30 mouse cellular contexts compared by ENCODE assay signal in genomic region chr11:111929366-111929765, GRCm38 (mm10).
DNase-seq lines count a peak whose midpoint lies in the region; ATAC-seq and TF ChIP-seq lines count a peak whose summit lies in the region.
"Had no signal": no experiment of that assay in that cellular context is flagged by ENCODE, and none has a peak within 500 bp of the region (broad histone marks: within the 10 kb centered on the region; RNA-seq: fewer than 3 reads in every experiment).

No protein-coding gene starts in this region.

- H3K4me1 ChIP-seq in embryonic facial prominence, embryonic 13.5 days, result peaks cover 11% of the 10 kb centered on the region
- H3K4me1 ChIP-seq in liver, embryonic 11.5 days (replicated peaks; ENCODE audit: control insufficient read depth, insufficient read depth, low read length), result no peaks in the 10 kb centered on the region
- 0 out of 2 replicates have a peak, but pooled peaks cover 3% of the 10 kb centered on the region for H3K4me1 ChIP-seq in forebrain, embryonic 16.5 days (replicated peaks; ENCODE audit: control insufficient read depth, insufficient read depth, low read length)
- H3K4me1 ChIP-seq: heart, embryonic 12.5 days; kidney, embryonic 15.5 days; limb, embryonic 15.5 days; neural tube, embryonic 12.5 days had no signal

- TF ChIP-seq POLR2A in brain, embryonic 14.5 days (IDR thresholded peaks at IDR 0.05; ENCODE audit: borderline replicate concordance, extremely low read depth, insufficient read depth, insufficient read length, poor library complexity, severe bottlenecking), result no peak

- WGBS in embryonic facial prominence, embryonic 13.5 days, result 48% methylated on average over 10 of the region's 10 CpGs
- 82% methylated on average over 10 of the region's 10 CpGs for WGBS in liver, embryonic 11.5 days
- 62% methylated on average over 10 of the region's 10 CpGs for WGBS in forebrain, embryonic 16.5 days

- H3K27me3 ChIP-seq in embryonic facial prominence, embryonic 13.5 days, result no peaks in the 10 kb centered on the region
- H3K27me3 ChIP-seq in liver, embryonic 11.5 days (replicated peaks; ENCODE audit: control insufficient read depth, insufficient read depth, low read length), result no peaks in the 10 kb centered on the region
- H3K27me3 ChIP-seq in forebrain, embryonic 16.5 days (replicated peaks; ENCODE audit: control insufficient read depth, insufficient read depth, low read length), result no peaks in the 10 kb centered on the region
- H3K27me3 ChIP-seq: heart, embryonic 12.5 days; kidney, embryonic 15.5 days; limb, embryonic 15.5 days; neural tube, embryonic 12.5 days had no signal

- no peaks in the 10 kb centered on the region for H3K36me3 ChIP-seq in embryonic facial prominence, embryonic 13.5 days
- H3K36me3 ChIP-seq in liver, embryonic 11.5 days (ENCODE audit: control insufficient read depth, insufficient read depth, low read length), result no peaks in the 10 kb centered on the region
- H3K36me3 ChIP-seq in forebrain, embryonic 16.5 days (ENCODE audit: control insufficient read depth, insufficient read depth), result no peaks in the 10 kb centered on the region
- H3K36me3 ChIP-seq: heart, embryonic 12.5 days; kidney, embryonic 15.5 days; limb, embryonic 15.5 days; neural tube, embryonic 12.5 days had no signal

- H3K4me3 ChIP-seq in embryonic facial prominence, embryonic 13.5 days, result no peak overlapping the region
- no peak overlapping the region for H3K4me3 ChIP-seq in liver, embryonic 11.5 days (ENCODE audit: low read depth, low read length)
- H3K4me3 ChIP-seq in forebrain, embryonic 16.5 days (replicated peaks; ENCODE audit: low read length), result no peak overlapping the region
- H3K4me3 ChIP-seq: erythroblast, embryonic 14.5 days; gastrocnemius, adult 2 months; heart, adult 2 months; heart, embryonic 12.5 days; kidney, embryonic 15.5 days; layer of hippocampus, adult 2 months; left cerebral cortex, adult 2 months; limb, embryonic 15.5 days; neural tube, embryonic 12.5 days had no signal

- H3K9ac ChIP-seq in embryonic facial prominence, embryonic 13.5 days, result no peak overlapping the region
- no peak overlapping the region for H3K9ac ChIP-seq in liver, embryonic 11.5 days (ENCODE audit: low read depth, low read length)
- no peak overlapping the region for H3K9ac ChIP-seq in forebrain, embryonic 16.5 days (replicated peaks; ENCODE audit: low read depth, low read length)
- H3K9ac ChIP-seq: heart, embryonic 12.5 days; kidney, embryonic 15.5 days; limb, embryonic 15.5 days; liver, embryonic 14.5 days; neural tube, embryonic 12.5 days had no signal

- TF ChIP-seq CTCF in brain, embryonic 14.5 days (IDR thresholded peaks at IDR 0.05; ENCODE audit: borderline replicate concordance, extremely low read depth, insufficient read depth, insufficient read length), result no peak

- H3K27ac ChIP-seq in embryonic facial prominence, embryonic 13.5 days, result peak overlapping the region; percentile 64
- H3K27ac ChIP-seq in liver, embryonic 11.5 days (ENCODE audit: low read depth, low read length), result no peak overlapping the region
- no peak overlapping the region for H3K27ac ChIP-seq in forebrain, embryonic 16.5 days (ENCODE audit: low read length)
- H3K27ac ChIP-seq: gastrocnemius, adult 2 months; heart, adult 2 months; kidney, embryonic 15.5 days; layer of hippocampus, adult 2 months; left cerebral cortex, adult 2 months; limb, embryonic 15.5 days; liver, embryonic 14.5 days; neural tube, embryonic 12.5 days had no signal

- intact Hi-C loops in left cerebral cortex, postnatal 4 days (cut with DNase I), result no loop called here

- H3K9me3 ChIP-seq in embryonic facial prominence, embryonic 13.5 days, result no peaks in the 10 kb centered on the region
- H3K9me3 ChIP-seq in liver, embryonic 11.5 days (ENCODE audit: control insufficient read depth, low read length), result no peaks in the 10 kb centered on the region
- no peaks in the 10 kb centered on the region for H3K9me3 ChIP-seq in forebrain, embryonic 16.5 days (ENCODE audit: control insufficient read depth, low read length)
- H3K9me3 ChIP-seq: heart, embryonic 12.5 days; kidney, embryonic 15.5 days; limb, embryonic 15.5 days; neural tube, embryonic 12.5 days had no signal

- DNase-seq in cerebellum, postnatal 14 days, result peak; percentile 64 to 65
- no peak for DNase-seq in cerebellum, adult 9-10 months
- peak; percentile 11 for DNase-seq in left cerebral cortex, postnatal 4 days
- DNase-seq in left cerebral cortex, adult 9 months (ENCODE audit: low spot score in 2 of 2), result no peak
- peak; percentile 52 for DNase-seq in brain, embryonic 14.5 days (ENCODE audit: low read depth)
- no peak for DNase-seq in liver, embryonic 11.5 days (ENCODE audit: low spot score)
- DNase-seq: adrenal gland, postnatal 10 days; cerebellum, adult 11-12 months; gastrocnemius, adult 2 months; gastrocnemius, postnatal 36 days; heart, adult 2 months; heart, postnatal 4 days; kidney, adult 18-20 months; kidney, postnatal 36 days; lung, adult 2 months; lung, postnatal 10 days; right cerebral cortex, adult 18-20 months; spleen, adult 18-20 months; thymus, postnatal 14 days had no signal

- ATAC-seq in embryonic facial prominence, embryonic 13.5 days (ENCODE audit: insufficient number of reproducible peaks, insufficient read depth, low FRiP score, low TSS enrichment, low read depth), result no peak
- no peak for ATAC-seq in liver, embryonic 11.5 days (replicated peaks; ENCODE audit: low FRiP score)
- ATAC-seq in forebrain, embryonic 16.5 days, result no peak
- ATAC-seq: Patski had no signal

- no peak overlapping the region for H3K4me2 ChIP-seq in embryonic facial prominence, embryonic 13.5 days
- H3K4me2 ChIP-seq in liver, embryonic 11.5 days, result no peak overlapping the region
- no peak overlapping the region for H3K4me2 ChIP-seq in forebrain, embryonic 16.5 days (ENCODE audit: low read length)
- H3K4me2 ChIP-seq: heart, embryonic 12.5 days; kidney, embryonic 15.5 days; limb, embryonic 15.5 days; neural tube, embryonic 12.5 days had no signal

Comparison
In these comparisons a context has a peak if more than half of its experiments do, and no peak if none do; other contexts are left out.
1. DNase-seq: peak in cerebellum, postnatal 14 days (2 of 2), left cerebral cortex, postnatal 4 days (single experiment) and brain, embryonic 14.5 days (single experiment); none in cerebellum, adult 9-10 months (single experiment), left cerebral cortex, adult 9 months (0 of 2) and liver, embryonic 11.5 days (single experiment).